Mouse (Mus musculus) macrophage (primary cell): ENCODE data around the gene Cpd. TPM values are rescaled to one million over a fixed set of nuclear protein-coding genes. Genes with fewer than 3 reads are reported as not detected.

Experiments used
- H3K27ac ChIP-seq: fragments of 350-480 bp; formaldehyde crosslinking; 2 replicates; pipeline ENCODE4 v1.9.0; 2021
- H3K36me3 ChIP-seq: fragments of 350-480 bp; formaldehyde crosslinking; 2 replicates; pipeline ENCODE4 v1.9.0; 2021; ENCODE audit errors: inconsistent target
- H3K4me3 ChIP-seq: fragments of 350-480 bp; formaldehyde crosslinking; 2 replicates; pipeline ENCODE4 v1.9.0; 2021; ENCODE audit errors: inconsistent target
- H3K79me2 ChIP-seq: fragments of 350-480 bp; formaldehyde crosslinking; 2 replicates; pipeline ENCODE4 v1.9.0; 2021; ENCODE audit errors: inconsistent target
- WGBS: methylation state at CpG from one replicate; pipeline ENCODE4 v1.1.7; 2026; ENCODE audit warnings: inconsistent platforms; ENCODE audit not compliant: missing documents; 5-methylcytosine and 5-hydroxymethylcytosine counted together
- polyA plus RNA-seq: library from polyadenylated mRNA; stranded (reverse); fragments of 250-400 nt; gene quantifications from 3 replicates; pipeline ENCODE4 v1.2.4, GENCODE M21; 2018; ENCODE audit warnings: inconsistent platforms

The Cpd gene
- polyA plus RNA-seq, 1 experiment from 2014 or later = 28.7 TPM

- Histone ChIP-seq H3K36me3 (no peaks in the 10 kb centered on the region), H3K4me3 (no peak overlapping the region), H3K79me2 (no peaks in the 10 kb centered on the region), H3K27ac (peak overlapping the region; percentile 55)
- 16% methylated on average over 5 of the region's 5 CpGs for WGBS
Measured at GRCm38 (mm10) chr11:76858781-76859180, 12.0 kb upstream of the Cpd start.

GRCm38 (mm10) chr11:76857111-76857510 is 10.3 kb upstream of the Cpd start:
- H3K27ac ChIP-seq = peak overlapping the region; percentile 84
- no peaks in the 10 kb centered on the region for H3K36me3 ChIP-seq
- WGBS = 64% methylated on average over 7 of the region's 7 CpGs
- H3K79me2 ChIP-seq = no peaks in the 10 kb centered on the region
- no peak overlapping the region for H3K4me3 ChIP-seq

- peak overlapping the region; percentile 84 for H3K27ac ChIP-seq
- H3K79me2 ChIP-seq = no peaks in the 10 kb centered on the region
- no peaks in the 10 kb centered on the region for H3K36me3 ChIP-seq
- 22% methylated on average over 2 of the region's 2 CpGs for WGBS
- no peak overlapping the region for H3K4me3 ChIP-seq
Measured at GRCm38 (mm10) chr11:76856601-76857000, 9.8 kb upstream of the Cpd start.

- H3K27ac ChIP-seq = no peak overlapping the region
Measured at GRCm38 (mm10) chr11:76854475-76855341, 7.9 kb upstream of the Cpd start.

GRCm38 (mm10) chr11:76851512-76851911 is 4.7 kb upstream of the Cpd start:
- Histone ChIP-seq H3K4me3 (no peak overlapping the region), H3K79me2 (no peaks in the 10 kb centered on the region), H3K36me3 (no peaks in the 10 kb centered on the region), H3K27ac (no peak overlapping the region)
- WGBS = 92% methylated on average over 3 of the region's 3 CpGs

More at GRCm38 (mm10) chr11:76854475-76855341, 7.9 kb upstream of the Cpd start:
- Histone ChIP-seq H3K4me3 (no peak overlapping the region), H3K36me3 (no peaks in the 10 kb centered on the region), H3K79me2 (no peaks in the 10 kb centered on the region)
- 94% methylated on average over 17 of the region's 17 CpGs for WGBS

- Histone ChIP-seq H3K27ac (no peak overlapping the region), H3K36me3 (no peaks in the 10 kb centered on the region), H3K79me2 (peaks cover 8% of the 10 kb centered on the region), H3K4me3 (no peak overlapping the region)
- 81% methylated on average over 2 of the region's 2 CpGs for WGBS
Measured at GRCm38 (mm10) chr11:76849596-76849995, 2.8 kb upstream of the Cpd start.

GRCm38 (mm10) chr11:76848081-76848480 is 1.3 kb upstream of the Cpd start:
- 94% methylated on average over 5 of the region's 5 CpGs for WGBS
- peaks cover 23% of the 10 kb centered on the region for H3K79me2 ChIP-seq
- H3K4me3 ChIP-seq = no peak overlapping the region
- H3K36me3 ChIP-seq = no peaks in the 10 kb centered on the region
- no peak overlapping the region for H3K27ac ChIP-seq

GRCm38 (mm10) chr11:76847354-76847753 is 536 bp upstream of the Cpd start:
- Histone ChIP-seq H3K27ac (no peak overlapping the region), H3K4me3 (peak overlapping the region; percentile 25), H3K79me2 (peaks cover 30% of the 10 kb centered on the region), H3K36me3 (no peaks in the 10 kb centered on the region)
- WGBS = 23% methylated on average over 8 of the region's 8 CpGs

GRCm38 (mm10) chr11:76846011-76846877 is 574 bp downstream of the Cpd start:
- Histone ChIP-seq H3K27ac (peak overlapping the region; percentile 52), H3K4me3 (peak overlapping the region; percentile 48), H3K79me2 (peaks cover 41% of the 10 kb centered on the region), H3K36me3 (no peaks in the 10 kb centered on the region)
- WGBS = under 1% methylated on average over 88 of the region's 90 CpGs

- Histone ChIP-seq H3K4me3 (peak overlapping the region; percentile 48), H3K79me2 (peaks cover 49% of the 10 kb centered on the region), H3K27ac (peak overlapping the region; percentile 52), H3K36me3 (no peaks in the 10 kb centered on the region)
- 6% methylated on average over 15 of the region's 15 CpGs for WGBS
Measured at GRCm38 (mm10) chr11:76845275-76845980, 1.4 kb downstream of the Cpd start.

GRCm38 (mm10) chr11:76838573-76838972 is 8.2 kb downstream of the Cpd start:
- no peak overlapping the region for H3K4me3 ChIP-seq
- peaks cover 54% of the 10 kb centered on the region for H3K79me2 ChIP-seq
- no peak overlapping the region for H3K27ac ChIP-seq
- 95% methylated on average over 4 of the region's 4 CpGs for WGBS
- H3K36me3 ChIP-seq = no peaks in the 10 kb centered on the region

GRCm38 (mm10) chr11:76836317-76836716 is 10.5 kb downstream of the Cpd start:
- no peak overlapping the region for H3K4me3 ChIP-seq
- no peaks in the 10 kb centered on the region for H3K36me3 ChIP-seq
- WGBS = 93% methylated on average over 6 of the region's 6 CpGs
- no peak overlapping the region for H3K27ac ChIP-seq
- peaks cover 31% of the 10 kb centered on the region for H3K79me2 ChIP-seq

GRCm38 (mm10) chr11:76835868-76836267 is 10.9 kb downstream of the Cpd start:
- Histone ChIP-seq H3K79me2 (peaks cover 27% of the 10 kb centered on the region), H3K27ac (no peak overlapping the region), H3K4me3 (no peak overlapping the region), H3K36me3 (no peaks in the 10 kb centered on the region)
- WGBS = 97% methylated on average over 3 of the region's 5 CpGs

- no peaks in the 10 kb centered on the region for H3K36me3 ChIP-seq
- H3K4me3 ChIP-seq = no peak overlapping the region
- 100% methylated on average over 1 of the region's 1 CpGs for WGBS
- H3K27ac ChIP-seq = no peak overlapping the region
- H3K79me2 ChIP-seq = peaks cover 15% of the 10 kb centered on the region; the same call in 1 of the 2 replicates
Measured at GRCm38 (mm10) chr11:76834665-76835064, 12.2 kb downstream of the Cpd start.
